Mouse (Mus musculus) T-helper 2 cell (primary cell): ENCODE results near the gene Cxcl2.

Source experiments
- in situ Hi-C: fragments of 300-600 bp; cut with MboI, MseI; formaldehyde crosslinking; loops from one replicate; pipeline ENCODE4 v1.15.1; 2025; ENCODE audit warnings: high pct_unique_total_duplicates

Gene Cxcl2

GRCm38 (mm10) chr5:90894231-90894630, 9.4 kb upstream of the Cxcl2 start:
- in situ Hi-C loops: no loop called here

GRCm38 (mm10) chr5:90897429-90897828, 6.2 kb upstream of the Cxcl2 start:
- in situ Hi-C loops: no loop called here

DNA sequence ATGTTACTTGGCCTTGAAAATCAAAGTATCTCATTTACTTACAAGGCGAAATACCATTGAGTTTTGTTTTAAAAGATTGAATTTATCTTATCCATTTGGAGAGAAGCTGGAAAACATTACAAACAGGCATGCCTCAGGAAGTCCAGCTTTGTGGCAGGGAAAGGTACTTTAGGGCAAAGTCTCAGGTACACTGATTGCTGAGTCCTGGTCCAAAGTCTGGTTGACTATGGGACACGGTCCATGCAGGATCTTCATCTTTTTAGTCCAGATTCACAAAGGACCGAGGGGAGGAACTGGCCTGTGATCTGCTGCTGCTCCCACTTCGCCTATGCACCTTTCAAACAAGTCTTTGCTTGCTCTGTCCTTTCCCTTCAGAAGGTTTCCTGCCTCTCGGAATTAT, 4.4 kb upstream of the Cxcl2 start:
- in situ Hi-C loops: no loop called here

DNA sequence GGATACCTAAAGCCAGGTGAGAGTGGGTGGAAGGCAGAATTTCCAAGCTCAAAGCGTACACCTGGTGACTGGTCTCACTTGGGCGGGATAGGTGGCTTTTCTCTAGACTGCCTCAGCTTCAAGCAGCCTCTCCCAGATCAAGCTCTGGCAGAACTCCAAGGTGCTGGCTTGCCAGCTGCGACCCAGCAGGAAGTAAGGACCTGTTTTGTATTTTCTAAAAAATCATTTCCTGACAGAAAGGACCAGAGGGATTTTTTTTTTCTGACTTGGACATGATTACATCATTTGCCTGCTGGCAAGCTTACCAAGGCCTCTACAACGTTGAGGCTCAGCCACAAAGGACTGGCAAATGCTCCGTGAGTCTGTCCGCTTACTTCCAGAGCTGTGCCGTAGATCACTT, 3.5 kb upstream of the Cxcl2 start:
- in situ Hi-C loops: no loop called here

- in situ Hi-C loops: no loop called here
These were observed 3.0 kb upstream of the Cxcl2 start for GRCm38 (mm10) chr5:90900688-90901087.

GRCm38 (mm10) chr5:90902380-90903260, 1.1 kb upstream of the Cxcl2 start:
- in situ Hi-C loops: no loop called here

DNA sequence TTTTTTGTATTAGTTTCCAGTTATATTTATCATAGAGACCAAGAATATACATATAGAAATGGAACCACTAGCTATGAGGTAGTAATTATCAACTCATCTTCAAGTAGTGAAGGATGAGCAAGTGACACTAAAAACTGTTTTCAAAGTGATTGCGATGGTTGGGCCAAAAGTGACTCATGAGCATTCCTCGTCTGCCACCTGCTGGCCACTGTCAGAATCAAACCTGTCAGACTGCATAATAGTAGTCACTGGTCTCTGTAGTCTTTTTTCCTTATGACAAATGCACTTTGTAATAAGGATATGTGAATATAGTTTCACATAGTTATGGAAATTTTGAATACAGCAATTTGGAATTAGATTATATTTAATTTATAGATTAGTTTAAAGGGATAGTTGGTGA, 5.3 kb downstream of the Cxcl2 start:
- in situ Hi-C loops: loop anchor here (5.0 kb wide), 1 partner anchor 257 kb away; no protein-coding TSS in a partner anchor

DNA sequence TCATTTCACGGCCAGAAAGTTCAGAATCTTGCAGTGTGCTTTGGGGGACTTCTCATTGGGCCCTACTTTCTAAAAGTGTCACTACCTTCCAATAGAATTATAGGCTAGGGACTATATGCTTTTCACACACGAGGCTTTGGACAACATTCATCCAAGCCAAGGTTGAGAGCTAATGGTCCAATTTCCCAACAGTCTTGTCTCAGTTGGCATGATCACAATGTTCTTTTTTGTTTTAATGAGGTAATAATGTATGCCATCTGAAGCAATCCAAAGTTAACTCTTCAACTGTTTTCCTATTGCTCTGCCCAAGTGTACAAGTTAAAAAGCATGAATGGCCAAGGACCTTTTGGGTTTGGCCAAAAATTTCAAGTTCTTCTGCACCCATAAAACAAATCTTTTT, 15.8 kb downstream of the Cxcl2 start:
- in situ Hi-C loops: no loop called here

DNA sequence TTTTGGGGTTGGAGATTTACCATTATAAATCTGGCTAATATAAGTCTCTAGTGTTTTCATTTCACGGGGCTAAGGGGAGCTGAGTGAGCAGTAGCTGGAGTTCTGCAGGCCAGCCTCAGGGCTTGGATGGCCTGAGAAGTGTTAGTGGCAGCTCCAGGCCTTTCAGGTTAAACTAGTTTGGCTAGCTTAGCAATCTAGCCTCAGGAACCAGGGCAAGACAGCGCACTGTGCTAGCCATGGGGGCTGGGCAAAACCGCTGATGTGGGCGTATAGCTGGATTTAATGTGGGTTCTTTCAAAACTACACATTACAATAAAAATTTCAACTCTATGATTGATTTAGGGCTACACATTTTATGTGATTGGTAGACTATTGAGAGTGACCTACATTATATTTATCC, 19.3 kb downstream of the Cxcl2 start:
- in situ Hi-C loops: no loop called here

GRCm38 (mm10) chr5:90930546-90930945, 26.9 kb downstream of the Cxcl2 start:
- in situ Hi-C loops: no loop called here

DNA sequence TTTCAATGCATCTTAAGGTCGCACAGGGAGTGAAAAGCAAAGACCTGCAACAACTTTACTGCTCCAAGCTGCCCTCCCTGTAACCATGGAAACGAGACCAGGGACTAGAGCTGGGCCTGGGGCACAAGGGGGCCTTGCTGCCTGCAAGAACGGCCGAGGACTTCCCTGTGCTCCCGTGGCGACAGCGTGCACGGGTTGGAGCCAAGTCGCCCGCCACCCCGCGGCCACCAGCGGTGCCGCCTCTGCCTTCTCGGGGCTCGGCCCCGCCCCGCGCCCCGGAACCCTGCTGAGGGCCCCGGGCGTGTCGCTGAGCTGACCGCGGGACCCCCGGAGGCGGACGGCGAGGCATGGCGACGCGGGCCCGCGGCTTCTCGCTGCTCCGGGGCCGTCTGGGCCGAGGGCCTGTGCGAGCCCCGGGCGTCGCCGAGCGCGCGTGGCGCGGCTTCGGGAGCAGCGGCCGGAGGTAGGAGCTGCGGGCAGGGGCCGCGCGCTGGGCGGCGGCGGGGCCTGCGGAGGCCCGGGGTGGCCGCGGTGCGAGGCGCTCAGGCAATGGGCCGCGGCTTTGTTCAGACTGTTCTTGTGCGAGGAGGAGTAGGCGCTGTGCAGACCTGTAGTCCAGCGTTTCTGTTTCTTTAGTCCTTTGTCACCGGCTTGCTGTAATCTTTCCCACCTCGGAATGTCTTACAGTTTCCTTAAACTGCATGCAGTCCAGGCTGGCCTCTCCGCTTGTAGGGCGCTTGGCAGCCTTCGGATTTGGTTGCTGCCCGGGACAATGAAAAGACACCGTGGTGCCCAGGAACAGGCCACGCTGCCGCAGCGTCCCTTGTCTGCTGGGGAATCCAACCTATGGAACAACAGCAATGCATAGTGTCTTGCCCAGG, 27.5 kb downstream of the Cxcl2 start, which contains the start of gene Mthfd2l:
Gene Mthfd2l, plus strand, starts transcription at position 147 of the 881 bp plus-strand sequence.
- in situ Hi-C loops: no loop called here

GRCm38 (mm10) chr5:90931911-90932310, 28.2 kb downstream of the Cxcl2 start:
- in situ Hi-C loops: no loop called here

- in situ Hi-C loops: no loop called here
These were observed 33.0 kb downstream of the Cxcl2 start for GRCm38 (mm10) chr5:90936706-90937105.

- in situ Hi-C loops: loop anchor here (5.0 to 10.0 kb wide), 2 partner anchors 362 to 711 kb away; no protein-coding TSS in a partner anchor
These were observed 41.8 kb downstream of the Cxcl2 start for GRCm38 (mm10) chr5:90945453-90945852.

DNA sequence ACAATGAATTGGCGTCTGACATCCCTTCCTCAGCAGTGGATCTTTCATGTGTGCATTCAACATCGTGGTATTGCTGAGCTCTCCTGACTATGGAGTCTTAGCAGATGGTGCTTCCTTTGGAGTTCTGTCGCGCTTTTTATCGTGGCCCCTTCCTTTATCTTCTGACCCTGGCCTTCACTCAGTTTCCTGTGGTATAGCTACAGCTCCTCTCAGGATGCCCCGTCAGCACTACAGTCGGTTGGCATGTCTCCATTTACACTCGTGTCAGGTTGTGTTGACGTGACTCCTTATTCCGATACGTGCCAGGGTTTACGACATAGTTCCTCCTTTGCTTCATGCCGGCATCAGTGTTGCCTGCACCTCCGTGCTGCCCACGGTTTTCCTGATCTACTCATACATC, 45.8 kb downstream of the Cxcl2 start:
- in situ Hi-C loops: loop anchor here (5.0 to 10.0 kb wide), 2 partner anchors 358 to 715 kb away; no protein-coding TSS in a partner anchor

GRCm38 (mm10) chr5:90951475-90951874, 47.8 kb downstream of the Cxcl2 start:
- in situ Hi-C loops: no loop called here

DNA sequence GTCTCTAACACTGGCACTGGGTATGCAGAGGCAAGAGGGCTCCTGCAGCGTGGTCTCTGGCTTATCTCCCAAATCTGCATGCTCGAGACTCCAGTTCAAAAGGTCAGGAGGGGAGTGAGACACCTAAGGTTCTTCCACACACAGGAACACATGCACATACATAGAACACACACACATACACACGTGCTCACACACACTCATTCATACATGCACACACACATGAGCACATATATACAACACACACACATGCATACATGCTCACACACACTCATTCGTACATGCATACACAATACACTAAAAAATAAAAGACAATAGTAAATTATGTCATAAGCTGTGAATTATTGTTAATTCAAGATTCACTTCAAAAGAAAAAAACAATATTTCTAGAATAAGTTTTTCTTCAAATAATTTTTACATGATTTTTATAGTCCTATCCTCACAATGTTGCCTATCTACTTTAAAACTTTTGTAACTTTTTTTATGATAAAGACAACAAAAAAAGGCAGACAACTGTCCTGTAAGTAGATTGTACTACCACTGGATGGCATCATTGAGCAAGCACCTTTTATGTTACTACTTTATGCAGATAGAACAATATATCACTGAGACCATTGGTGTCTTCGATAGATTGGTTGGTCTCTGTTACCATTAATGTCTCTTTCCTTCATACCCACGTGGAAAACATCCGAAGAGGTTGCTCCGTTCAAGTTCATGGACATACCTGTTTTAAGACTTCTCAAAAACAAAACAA, 49.2 kb downstream of the Cxcl2 start:
- in situ Hi-C loops: no loop called here
